Mouse (Mus musculus) testis, postnatal 14 days (tissue): ENCODE measurements around the gene Dnajc19.
"Not testable (repeated sequence)": the region's sequence is repeated elsewhere in the genome, so short reads cannot be mapped to it uniquely, and the experiment has no call there.

Experiments used
- DNase-seq: peaks from one replicate; pipeline ENCODE4 v3.0.0; 2021; ENCODE audit warnings: low spot score

Dnajc19 gene

DNA sequence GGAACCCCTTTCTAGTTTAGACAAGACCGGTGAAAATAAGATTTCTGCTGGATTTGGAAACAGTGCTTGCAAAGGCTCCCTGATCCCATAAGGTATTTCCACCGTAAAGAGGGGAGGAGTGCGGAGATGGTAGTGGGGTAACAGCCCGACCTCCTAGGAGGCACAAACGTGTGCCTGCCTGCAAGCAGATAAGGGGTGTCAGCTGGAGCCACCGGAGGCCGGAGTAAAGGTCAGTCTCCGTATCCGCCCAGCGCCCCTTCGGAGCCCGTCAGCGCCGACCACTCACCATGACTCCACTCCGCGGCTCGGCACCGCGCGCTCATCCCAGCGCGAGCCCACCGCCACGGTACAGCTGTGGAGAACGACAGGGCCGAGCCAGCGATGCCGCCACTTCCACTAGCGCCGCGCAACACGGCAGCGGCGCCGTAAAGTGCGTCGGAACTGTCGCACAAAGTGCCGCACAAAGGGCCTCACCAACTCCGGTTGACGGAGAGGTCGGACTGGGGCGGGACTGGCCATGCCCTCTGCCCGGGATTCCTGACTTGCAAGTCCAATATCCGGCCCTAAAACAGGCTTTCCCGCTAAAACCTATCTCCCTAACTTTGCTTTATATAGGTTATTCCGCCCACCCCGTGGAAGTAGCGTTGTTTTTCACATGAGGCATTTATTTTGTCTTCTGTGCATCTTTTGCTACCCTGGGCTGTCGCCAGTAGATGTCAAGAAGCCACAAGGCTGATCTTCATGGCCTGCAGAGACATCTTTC is at the start of gene Dnajc19:
TSS of gene Dnajc19 (minus strand) at position 422 of the 763 bp plus-strand sequence.
- peak; percentile 93 for DNase-seq

DNA sequence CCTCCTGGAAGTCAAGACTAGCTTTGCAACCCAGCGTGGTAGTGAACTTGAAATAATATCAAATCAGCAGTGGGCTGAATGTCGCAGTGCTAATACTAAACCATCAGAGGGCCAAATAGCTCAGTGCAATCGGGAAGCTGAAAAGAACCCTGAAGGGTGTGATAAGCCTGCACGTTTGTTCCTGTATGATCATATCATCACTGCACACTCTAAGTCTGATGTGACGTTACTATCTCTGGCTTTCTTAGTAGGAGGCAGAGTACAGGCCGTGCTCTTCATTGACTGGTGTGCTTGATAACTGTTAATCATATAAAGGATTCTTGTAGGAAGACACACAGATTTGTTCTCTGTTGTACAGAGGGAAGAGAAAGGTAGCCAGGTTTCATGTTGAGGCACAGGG is 48.8 kb upstream of the Dnajc19 start:
- DNase-seq, result peak; percentile 5

DNA sequence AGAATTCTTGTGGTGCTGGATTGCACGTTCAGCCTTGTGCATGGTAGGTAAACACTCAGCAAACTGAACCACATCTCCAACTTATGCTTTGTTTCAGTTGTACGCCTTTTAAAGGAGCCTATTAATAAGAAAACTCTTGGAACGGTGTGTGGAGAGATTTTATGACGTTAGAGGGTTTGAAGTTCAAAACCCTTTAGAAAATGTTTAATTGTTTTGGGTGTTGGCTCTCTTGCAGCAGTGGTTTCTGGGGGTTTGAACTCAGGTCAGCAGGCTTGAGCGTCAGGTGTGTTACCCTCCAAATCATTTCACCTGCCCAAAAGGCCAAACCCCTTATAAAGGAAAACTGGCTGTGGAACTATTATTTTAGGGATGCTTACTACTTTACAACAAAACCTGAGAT is 40.2 kb upstream of the Dnajc19 start:
- no peak for DNase-seq

DNA sequence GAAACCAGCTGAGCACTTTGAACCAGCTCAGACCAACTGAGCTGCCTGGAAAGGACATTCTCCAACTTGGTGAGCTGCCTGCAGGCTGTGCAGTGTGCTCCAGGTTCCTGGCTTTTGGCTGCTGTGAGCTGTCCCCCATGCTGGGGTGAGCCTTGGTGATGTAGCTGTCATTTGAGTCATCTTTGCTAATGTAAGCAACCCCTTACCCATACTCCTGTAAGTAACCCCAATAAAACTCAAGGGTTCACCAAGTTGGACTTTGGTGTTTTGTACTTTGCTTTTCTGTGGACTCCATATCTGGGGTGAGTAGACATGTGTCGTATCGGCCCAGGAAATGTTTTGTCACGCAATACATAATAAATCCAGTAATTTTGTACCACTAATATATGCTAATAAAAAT is 39.7 kb upstream of the Dnajc19 start:
- no peak for DNase-seq

DNA sequence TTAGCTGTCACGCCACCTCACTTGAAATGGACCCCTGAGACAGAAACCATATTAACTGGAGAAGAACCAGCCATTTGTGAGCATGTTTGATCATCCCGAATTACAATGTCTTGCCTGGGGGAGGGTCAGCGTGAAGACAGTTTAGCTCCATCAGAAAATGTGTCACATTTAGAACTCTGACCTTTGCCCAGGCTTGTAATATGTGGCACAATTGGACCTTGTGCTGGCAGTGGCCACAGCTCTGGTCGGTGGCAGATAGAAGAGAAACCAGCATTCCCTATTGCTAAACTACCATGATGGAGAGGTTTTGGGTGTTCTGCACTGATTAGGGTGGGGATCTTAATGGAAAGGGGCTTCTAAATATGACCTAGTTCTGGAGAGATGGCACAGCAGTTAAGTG is 38.7 kb upstream of the Dnajc19 start:
- DNase-seq, result no peak

DNA sequence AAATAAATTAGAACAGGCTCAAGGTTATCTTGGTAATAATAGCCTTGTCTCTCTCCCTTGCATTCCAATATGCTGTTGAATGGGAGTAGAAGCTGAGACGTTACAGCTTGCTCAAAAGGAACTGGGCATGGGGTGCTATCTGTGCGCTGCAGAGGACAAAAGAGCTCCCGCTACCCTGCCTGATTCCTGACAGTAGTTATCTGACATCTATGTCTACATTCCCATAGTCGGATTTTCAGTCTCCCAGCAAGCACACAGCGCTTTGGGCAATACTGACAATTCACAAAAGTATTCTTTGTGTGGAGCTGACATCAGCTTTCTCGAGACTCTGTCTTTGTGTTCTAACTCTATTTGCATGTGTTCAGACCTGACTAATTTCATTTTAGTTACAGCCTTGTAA is 34.7 kb upstream of the Dnajc19 start:
- DNase-seq, result no peak

DNA sequence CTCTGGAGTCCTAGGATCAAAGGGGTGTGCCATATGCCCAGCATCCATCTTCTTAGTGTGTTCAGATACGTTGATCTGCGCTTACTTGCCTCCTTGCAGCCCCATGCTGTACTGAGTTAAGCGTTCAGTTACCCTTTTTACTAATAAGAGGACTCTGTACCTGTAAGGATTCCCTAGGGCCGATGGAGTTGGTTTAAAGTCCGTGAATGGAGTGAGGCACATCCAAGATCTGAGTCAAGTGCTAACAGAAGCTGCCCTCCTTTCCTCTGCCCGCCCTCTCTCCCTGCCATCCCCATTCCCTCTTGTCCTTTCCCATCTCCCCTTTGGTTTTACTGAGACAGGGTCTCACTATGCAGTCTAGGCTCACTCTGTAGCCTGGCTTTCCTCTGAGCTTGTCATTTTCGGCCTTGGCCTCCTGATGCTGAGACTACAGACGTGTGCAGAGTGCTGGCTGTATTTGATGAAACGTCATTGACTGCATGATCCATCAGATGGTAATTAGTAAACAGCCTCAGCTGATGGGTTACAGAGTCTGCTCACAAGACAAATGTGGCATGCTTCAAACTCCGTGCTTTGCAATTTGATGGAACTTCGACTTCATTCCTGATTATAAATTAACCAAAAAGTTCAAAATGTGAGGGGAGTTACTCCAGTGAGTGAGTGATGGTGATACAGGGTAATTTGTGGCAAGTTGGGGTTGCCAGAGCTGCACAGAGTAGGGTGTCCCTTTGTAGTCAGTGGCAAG is 31.0 kb upstream of the Dnajc19 start:
- DNase-seq, result no peak

DNA sequence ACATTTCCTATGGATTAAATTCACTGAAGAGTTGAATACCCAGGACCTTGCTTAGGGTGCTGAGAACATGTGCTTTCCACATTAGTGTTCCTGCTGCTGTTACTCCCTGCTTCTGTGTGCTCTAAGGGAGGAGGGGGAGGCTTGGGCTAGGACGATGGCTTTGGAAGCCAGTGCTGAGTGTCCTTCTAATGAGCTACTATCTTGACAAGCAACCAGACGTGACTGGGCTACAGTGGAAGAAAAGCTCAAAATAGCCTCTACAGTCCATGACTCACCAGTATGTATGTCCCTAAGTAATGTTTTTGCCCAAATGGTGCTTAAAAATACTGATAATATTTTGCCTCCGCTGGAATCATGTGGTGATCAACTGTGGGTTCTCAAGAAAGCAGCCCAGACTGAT is 26.5 kb upstream of the Dnajc19 start:
- no peak for DNase-seq

DNA sequence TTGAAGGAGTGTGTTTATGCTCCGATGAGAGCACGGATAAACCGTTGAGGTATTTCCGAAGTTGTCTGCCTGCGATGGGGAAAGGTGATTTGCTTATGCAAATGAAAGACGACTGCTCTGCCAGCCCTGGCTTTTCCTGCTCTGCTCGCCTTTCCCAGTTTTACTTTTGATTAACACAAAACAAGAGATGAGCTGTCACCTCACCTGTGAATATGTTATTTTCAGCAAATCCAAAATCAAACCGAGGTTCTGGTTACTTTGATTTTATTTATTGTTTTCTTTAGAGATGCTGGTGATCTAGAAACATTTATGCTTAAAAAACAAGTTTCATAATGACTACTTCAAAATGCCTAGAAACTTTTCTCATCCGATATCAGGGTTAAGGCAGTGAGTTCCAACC is 25.3 kb upstream of the Dnajc19 start:
- no peak for DNase-seq

DNA sequence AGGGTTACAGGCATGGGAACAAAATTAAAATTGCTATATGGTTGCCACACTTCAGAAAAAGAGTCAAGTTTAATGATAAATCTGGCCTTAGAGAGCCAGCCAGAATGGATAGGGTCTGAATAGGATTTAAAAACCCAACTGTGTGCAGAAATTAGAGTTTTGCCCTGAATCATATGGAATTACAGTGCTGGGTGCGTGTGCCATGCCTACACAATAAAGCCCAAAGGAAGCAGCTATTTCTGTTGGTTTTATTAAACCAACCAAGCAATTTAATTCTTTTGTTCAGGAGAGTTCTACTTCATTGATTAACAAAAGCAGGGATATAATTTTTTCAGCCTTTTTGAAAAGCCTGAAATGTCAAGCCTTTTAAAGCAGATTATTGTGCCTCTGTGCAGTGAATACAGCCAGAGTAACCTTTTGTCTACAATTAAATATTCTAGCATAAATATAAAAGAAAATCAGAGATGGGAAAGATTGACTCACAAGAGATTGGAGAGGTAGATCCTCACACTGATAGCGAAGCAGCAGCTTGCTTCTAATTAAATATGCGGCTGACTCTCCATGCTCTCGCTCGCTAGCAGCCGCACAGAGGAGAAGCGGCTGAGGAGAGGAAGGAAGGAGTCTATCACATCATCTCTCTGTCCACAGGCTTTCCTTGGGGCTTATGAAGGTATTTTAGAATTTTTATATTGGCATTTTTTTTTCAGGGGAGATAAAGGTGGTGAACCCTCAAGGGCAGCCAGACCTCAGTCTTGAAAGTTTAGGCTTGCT is 23.0 kb upstream of the Dnajc19 start:
- DNase-seq, result no peak

DNA sequence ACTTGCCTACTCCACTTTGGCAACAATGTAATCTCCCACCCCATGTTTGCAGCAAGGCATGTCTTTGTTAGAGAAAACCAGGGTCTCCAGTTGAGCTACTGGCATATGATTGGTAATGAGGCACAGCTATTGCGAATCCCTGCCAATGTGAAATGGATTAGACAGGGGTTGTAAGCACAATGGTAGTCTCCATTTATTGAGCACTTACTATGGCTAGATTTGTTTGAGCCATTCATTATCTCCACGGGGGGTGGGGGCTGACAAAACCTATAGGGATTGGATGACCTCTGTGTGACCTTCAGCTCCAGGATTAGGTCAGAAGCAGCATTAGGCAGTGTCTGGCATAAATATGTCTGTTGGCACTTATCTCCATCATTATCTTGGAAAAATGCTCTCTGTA is 21.8 kb upstream of the Dnajc19 start:
- DNase-seq, result no peak

DNA sequence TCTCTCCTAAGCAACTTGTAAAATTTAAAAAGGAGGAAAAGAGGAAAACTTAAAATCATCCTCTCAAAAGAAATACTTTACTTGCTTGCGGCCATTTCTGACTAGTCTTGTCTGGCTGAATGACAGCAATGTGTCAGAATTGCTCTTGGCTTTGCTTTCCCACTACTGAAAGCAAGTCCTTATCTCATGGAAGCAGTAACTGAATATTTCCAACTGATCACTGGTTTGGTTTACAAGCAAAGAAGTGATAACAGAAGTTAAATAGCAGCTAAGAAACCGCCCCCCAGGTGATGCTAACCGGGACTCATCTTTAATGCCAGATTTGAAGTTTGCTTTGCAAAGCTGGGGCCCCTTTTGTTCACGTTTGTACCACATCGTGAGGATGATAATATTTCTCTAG is 2.5 kb upstream of the Dnajc19 start:
- DNase-seq, result no peak

DNA sequence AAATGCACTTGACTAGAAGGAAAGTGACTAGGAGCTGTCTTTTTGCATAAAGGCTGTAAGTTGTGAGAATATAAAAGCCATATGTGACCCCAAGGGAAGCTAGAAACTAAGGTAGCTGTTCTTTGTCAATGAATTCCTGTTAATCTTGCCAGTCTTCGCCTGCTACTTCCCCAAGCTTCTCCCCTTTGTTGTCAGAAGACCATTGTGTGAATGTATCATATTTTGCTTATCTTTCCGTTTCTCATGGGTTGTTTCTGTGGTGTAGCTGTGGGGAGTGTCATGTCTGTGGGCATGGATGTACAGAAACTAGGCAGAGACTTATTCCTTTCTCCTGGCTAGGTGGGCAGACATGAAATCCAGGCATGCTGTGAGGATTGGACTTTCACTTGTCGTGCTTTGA is 808 bp upstream of the Dnajc19 start:
- no peak for DNase-seq

DNA sequence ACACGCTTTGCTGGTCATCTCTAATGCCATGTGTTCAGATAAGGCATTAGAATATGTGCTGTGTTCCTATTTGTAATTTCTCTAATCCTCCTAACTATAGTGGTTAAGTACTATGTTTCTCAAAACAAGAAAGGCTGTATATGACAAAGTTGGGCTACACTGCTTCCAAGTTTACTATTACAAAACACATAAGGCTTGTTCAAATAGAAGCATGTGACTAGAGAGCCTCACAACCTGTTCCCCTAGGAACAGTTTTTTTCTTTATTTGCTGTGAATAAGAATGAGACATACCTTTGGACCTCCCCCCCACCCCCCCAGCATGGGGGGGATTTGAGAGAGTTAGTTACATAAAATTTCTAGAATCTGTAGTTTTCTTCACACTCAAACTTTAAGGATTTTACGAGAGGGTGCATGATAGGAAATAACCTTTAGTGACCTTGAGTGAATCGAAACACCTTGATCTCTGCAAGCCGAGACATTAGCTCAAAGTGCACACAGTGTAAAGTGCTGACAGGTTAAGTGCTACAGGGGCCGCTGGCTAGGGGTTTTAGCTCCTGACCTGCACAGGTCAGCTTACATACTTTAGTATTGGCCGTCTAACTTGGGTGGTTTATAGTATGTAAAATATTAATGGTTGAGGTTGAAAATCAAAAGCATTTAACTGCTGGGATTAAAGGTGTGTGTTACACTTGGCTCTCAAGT is 4.9 kb downstream of the Dnajc19 start:
- DNase-seq, result no peak

DNA sequence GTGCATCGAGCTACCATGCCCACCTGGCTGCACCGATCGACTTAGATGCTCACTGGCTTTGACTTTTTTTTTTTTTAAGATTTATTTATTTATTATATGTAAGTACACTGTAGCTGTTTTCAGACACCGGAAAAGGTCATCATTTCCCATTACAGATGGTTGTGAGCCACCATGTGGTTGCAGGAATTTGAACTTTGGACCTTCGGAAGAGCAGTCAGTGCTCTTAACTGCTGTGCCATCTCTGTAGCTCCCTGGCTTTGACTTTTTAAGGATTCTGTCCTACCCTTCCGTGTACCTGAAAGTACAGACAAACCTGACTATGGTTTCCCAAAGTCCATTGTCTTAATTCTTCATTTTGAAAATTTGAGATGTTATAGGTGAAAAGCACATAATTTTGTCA is 8.4 kb downstream of the Dnajc19 start:
- no peak for DNase-seq

DNA sequence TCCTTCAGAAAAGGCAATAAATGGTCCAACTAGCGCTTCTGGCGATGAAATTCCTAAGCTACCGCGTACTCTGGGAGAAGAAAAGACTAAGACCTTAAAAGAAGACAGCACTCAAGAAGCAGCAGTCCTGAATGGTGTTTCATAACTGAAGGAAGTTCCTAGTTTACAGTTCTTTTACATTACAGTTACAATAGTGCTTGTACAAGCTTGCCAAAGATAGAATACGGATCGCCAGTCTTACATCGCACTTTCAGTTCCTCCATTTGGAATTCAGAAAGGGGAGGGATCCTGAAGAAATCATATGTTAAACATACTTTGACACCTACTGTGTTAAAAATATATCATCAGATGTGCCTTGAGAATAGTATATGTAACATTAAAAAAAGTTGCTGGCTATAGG is 12.2 kb downstream of the Dnajc19 start:
- not testable (repeated sequence) for DNase-seq

DNA sequence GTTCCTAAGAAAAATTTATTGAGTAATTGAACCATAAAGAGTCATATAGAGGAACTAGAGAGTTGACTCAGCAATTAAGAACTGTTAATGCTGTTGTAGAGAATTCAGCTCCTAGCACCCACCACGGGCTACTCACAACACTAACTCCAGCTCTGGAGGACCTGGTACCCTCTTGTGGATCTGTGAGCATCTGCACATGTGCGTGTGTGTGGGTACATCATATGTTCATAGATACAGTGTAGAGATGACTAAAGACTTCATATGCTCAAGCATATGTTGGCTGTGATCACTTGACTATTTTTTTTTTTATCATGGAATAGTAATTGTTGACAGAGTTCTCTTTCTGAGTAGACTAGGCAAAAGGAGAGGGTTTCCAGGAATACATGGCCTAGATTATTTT is 18.8 kb downstream of the Dnajc19 start:
- DNase-seq, result no peak

DNA sequence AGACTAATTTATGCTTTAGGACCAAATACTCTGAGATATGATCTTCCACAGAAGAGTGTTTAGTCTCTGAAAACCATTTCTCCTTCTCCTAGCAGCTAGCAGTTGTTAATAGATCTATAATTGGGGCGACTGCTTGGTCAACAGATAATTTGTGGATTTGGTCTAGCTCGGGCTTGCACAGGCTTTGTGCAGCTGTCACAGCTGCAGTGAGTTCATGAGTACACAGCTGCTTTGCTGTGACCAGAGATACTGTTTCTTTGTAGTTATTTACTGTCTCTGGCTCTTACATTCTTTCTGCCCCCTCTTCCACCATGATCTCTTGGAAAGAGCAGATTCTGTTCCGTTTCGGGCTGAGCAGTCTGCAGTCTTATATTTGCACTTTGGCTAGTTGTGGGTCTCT is 39.1 kb downstream of the Dnajc19 start:
- no peak for DNase-seq

DNA sequence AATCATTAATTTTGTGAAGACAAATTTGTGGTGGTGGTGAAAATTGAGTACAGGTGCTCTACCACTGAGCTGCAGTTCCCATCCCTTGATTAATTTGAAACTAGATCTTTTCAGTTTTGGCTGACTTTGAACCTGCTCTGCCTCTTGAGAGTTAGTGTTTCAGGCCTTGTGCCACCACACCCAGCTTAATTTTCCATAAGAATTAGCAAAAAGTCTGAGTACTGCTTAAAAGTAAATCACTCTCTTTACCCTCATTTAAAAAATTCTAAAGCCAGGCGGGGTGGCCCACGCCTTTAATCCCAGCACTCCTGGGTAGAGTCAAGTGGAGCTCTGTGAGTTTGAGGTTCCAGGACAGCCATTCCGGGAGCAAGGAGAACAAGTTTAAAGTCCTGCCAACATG is 45.4 kb downstream of the Dnajc19 start:
- no peak for DNase-seq

DNA sequence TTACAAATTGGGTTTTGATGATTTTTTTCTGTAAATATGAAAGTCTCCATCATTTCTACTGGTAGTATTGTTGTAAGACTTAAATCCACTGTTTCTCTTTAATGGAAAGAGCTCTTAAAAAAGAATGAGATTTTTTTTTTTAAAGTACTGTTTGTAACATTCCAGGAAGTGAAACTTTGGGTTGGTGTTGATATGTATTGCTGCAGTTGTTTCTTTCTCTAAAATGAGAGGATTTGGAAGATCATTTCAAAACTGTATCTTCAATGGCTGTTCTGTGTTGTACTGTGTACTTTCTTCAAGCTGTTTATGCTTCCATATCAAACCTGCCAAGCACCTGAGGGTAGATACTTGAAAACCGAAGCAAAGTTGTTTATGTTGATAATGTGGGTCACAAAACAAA is 46.3 kb downstream of the Dnajc19 start:
- DNase-seq, result no peak

DNA sequence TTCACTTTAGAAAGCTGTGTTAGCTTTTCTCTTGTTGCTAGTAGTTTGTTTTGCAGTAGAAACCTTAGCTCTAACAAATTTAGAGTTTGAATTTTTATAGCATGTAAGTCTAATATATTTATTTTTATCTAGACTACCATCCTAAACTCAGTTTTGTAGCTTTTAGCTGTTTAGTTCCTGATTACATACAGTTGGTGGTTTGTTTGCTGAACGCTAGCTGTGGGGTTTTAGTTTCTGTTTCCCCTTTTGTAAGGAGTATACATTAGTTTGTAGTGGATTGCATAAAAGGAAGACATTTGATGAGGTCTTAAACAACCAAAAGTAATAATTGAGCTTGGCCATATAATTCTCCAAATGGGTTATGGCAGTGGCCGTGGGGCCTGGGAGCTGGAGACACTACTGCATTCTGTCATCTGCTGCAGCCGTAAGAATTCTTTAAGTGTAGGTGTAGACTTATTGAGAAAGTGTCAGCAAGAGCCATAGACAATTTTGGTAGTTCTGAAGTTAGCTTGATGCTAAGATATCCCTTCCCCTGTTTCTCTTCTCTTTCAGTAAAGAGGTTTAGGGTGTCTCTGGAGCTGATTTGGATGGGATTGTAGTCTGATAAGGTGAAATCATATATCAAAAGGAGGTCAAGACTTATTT is 47.3 kb downstream of the Dnajc19 start:
- DNase-seq, result no peak

DNA sequence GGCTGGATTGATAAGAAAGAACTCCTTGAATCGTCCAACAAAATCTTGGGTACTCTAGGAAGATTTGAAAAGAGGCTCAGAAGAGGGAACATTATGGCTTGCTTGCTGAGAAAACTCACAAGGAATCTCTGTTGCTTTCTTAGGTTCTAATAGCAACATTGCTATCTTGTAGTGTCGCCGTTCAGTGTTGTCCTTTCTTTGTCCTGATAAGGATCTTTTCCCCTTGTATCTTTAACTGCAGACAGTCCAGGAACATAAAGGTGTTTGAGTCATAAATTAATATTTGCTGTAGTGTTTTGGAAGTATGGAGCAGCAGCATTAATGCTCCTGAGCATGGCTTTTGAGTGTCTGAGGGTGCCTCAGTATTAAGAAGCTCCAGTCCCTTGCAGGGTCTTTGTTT is 50.5 kb downstream of the Dnajc19 start:
- no peak for DNase-seq
